ENCODE assay signal across 8 mouse cellular contexts in the genomic region with DNA sequence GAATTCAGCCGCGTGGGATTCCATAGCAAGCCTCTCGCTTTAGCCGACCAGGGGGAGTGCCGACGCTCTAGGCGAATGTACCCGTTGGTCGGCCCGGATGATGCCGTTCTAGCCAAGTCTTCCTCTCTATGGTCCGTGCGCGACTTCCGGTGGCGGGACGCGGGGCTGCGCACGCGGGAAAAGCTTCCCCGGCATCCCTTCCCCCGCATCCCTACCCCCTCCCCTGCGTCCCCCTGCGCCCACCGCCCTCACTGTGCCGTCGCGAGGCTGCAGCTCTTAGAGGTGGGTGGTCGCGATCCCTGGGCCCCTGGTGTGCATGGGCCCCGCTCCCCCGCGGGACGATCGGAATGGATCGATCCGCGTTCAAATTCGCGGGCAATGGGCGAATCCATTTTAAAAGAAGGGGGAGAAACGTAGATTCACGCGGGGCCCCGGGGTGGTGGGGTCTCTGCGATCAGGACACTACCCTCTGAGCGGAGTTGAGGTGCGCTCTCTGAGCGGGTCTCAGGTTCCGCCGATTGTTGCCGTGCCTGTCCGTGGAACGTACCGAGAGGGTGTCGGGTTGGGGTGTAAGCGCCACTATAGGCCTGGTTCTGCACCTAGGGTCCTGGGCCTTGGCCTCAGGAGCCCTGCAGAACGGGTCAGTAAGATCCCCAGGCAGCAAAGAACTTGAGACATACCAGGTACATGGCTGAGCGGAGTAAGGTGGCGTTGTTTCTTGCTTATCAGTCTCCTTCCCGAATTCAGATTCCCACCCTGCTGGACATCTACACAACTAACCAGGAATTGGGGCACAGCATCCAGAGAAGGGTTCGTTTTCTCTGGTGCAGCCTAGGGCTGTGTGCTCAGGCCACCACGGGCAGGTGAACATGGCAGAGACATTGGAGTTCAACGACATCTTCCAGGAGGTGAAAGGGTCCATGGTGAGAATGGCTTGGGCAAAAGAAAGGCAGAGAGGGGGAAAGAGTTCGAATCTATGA. TPM values are rescaled to one million over a fixed set of nuclear protein-coding genes. Genes with fewer than 3 reads are reported as not detected.
DNase-seq lines count a peak whose midpoint lies in the region; ATAC-seq and TF ChIP-seq lines count a peak whose summit lies in the region.

A gene (plus strand): TSS at position 188 of the 980 bp plus-strand sequence.
A gene (minus strand): TSS at position 416 of the 980 bp plus-strand sequence.

- H3K27ac ChIP-seq in ES-Bruce4 (ENCODE audit: insufficient read depth, low read length) = peak within 1 kb of the TSS; percentile 39; the same call in 1 of the 2 replicates
- H3K27ac ChIP-seq in forebrain, embryonic 11.5 days (ENCODE audit: low read depth, low read length) = peak within 1 kb of the TSS; percentile 81
- peak within 1 kb of the TSS; percentile 77 for H3K27ac ChIP-seq in heart, embryonic 16.5 days (ENCODE audit: low read length)
- peak within 1 kb of the TSS; percentile 56 for H3K27ac ChIP-seq in liver, postnatal 0 days (ENCODE audit: low read depth)
- H3K27ac ChIP-seq in neural tube, embryonic 13.5 days (replicated peaks) = peak within 1 kb of the TSS; percentile 83

- H3K9ac ChIP-seq in ES-Bruce4 (ENCODE audit: low read depth, poor library complexity, severe bottlenecking) = peak within 1 kb of the TSS; percentile 89
- H3K9ac ChIP-seq in forebrain, embryonic 11.5 days (ENCODE audit: low read length) = peak within 1 kb of the TSS; percentile 97
- peak within 1 kb of the TSS; percentile 95 for H3K9ac ChIP-seq in heart, embryonic 16.5 days (ENCODE audit: low read length)
- peak within 1 kb of the TSS; percentile 91 for H3K9ac ChIP-seq in liver, postnatal 0 days (replicated peaks)
- H3K9ac ChIP-seq in neural tube, embryonic 13.5 days = peak within 1 kb of the TSS; percentile 92

- peak within 1 kb of the TSS; percentile 88 for H3K4me2 ChIP-seq in forebrain, embryonic 11.5 days (ENCODE audit: low read depth, low read length, severe bottlenecking)
- H3K4me2 ChIP-seq in heart, embryonic 16.5 days (ENCODE audit: low read depth, low read length) = peak within 1 kb of the TSS; percentile 86
- peak within 1 kb of the TSS; percentile 83 for H3K4me2 ChIP-seq in liver, postnatal 0 days (ENCODE audit: low read depth, low read length)
- peak within 1 kb of the TSS; percentile 91 for H3K4me2 ChIP-seq in neural tube, embryonic 13.5 days

- peak; percentile 96 for ATAC-seq in forebrain, embryonic 11.5 days (replicated peaks; ENCODE audit: low FRiP score)
- ATAC-seq in heart, embryonic 16.5 days (replicated peaks; ENCODE audit: extremely low read depth, insufficient read depth, low FRiP score) = peak; percentile 93
- ATAC-seq in liver, postnatal 0 days = peak; percentile 94
- ATAC-seq in neural tube, embryonic 13.5 days (ENCODE audit: low read depth) = peak; percentile 97

- DNase-seq in c-Kit-positive CD71-positive TER-119-negative erythroid progenitor cells, embryonic 14.5 days (ENCODE audit: low read depth) = peak; percentile 86
- peak; percentile 95 for DNase-seq in forebrain, embryonic 11.5 days (ENCODE audit: low spot score)
- DNase-seq in kidney, postnatal 36 days = peak; percentile 93 to 94
- DNase-seq in liver, postnatal 0 days = peak; percentile 94
- peak; percentile 94 for DNase-seq in telencephalon, adult 2 months (ENCODE audit: low read depth, low spot score)

- no peak for TF ChIP-seq CTCF in ES-Bruce4 (IDR thresholded peaks at IDR 0.05; ENCODE audit: low read depth, low read length)
- TF ChIP-seq CTCF in liver, postnatal 0 days (IDR thresholded peaks at IDR 0.05; ENCODE audit: low read depth) = no peak

- H3K4me1 ChIP-seq in ES-Bruce4 (ENCODE audit: control insufficient read depth, insufficient read depth, low read length) = peaks cover 3% of the 10 kb centered on the region
- H3K4me1 ChIP-seq in forebrain, embryonic 11.5 days (replicated peaks; ENCODE audit: control insufficient read depth, insufficient read depth, low read length) = peaks cover 10% of the 10 kb centered on the region
- H3K4me1 ChIP-seq in heart, embryonic 16.5 days (ENCODE audit: control insufficient read depth, insufficient read depth, low read length) = peaks cover 9% of the 10 kb centered on the region
- peaks cover 21% of the 10 kb centered on the region for H3K4me1 ChIP-seq in liver, postnatal 0 days (ENCODE audit: insufficient read depth)
- H3K4me1 ChIP-seq in neural tube, embryonic 13.5 days (replicated peaks) = peaks cover 19% of the 10 kb centered on the region

- peak within 1 kb of the TSS; percentile 98 for H3K4me3 ChIP-seq in ES-Bruce4 (ENCODE audit: low read depth, low read length)
- H3K4me3 ChIP-seq in forebrain, embryonic 11.5 days (ENCODE audit: low read depth, low read length) = peak within 1 kb of the TSS; percentile 80
- peak within 1 kb of the TSS; percentile 88 for H3K4me3 ChIP-seq in heart, embryonic 16.5 days (ENCODE audit: low read length)
- H3K4me3 ChIP-seq in liver, postnatal 0 days (ENCODE audit: low read depth, low read length) = peak within 1 kb of the TSS; percentile 72
- H3K4me3 ChIP-seq in neural tube, embryonic 13.5 days = peak within 1 kb of the TSS; percentile 75

- 1% methylated on average over 66 of the region's 66 CpGs for WGBS in forebrain, embryonic 11.5 days
- 1% methylated on average over 66 of the region's 66 CpGs for WGBS in heart, embryonic 16.5 days
- 1% methylated on average over 66 of the region's 66 CpGs for WGBS in liver, postnatal 0 days (ENCODE audit: insufficient replicate concordance)
- under 1% methylated on average over 66 of the region's 66 CpGs for WGBS in neural tube, embryonic 13.5 days

- no peaks in the 10 kb centered on the region for H3K9me3 ChIP-seq in ES-Bruce4 (replicated peaks; ENCODE audit: control insufficient read depth, insufficient read depth, low read length, poor library complexity, severe bottlenecking)
- H3K9me3 ChIP-seq in forebrain, embryonic 11.5 days (ENCODE audit: control insufficient read depth, low read length) = no peaks in the 10 kb centered on the region
- no peaks in the 10 kb centered on the region for H3K9me3 ChIP-seq in heart, embryonic 16.5 days (replicated peaks; ENCODE audit: control insufficient read depth, low read length)
- H3K9me3 ChIP-seq in liver, postnatal 0 days (ENCODE audit: low read length) = no peaks in the 10 kb centered on the region
- no peaks in the 10 kb centered on the region for H3K9me3 ChIP-seq in neural tube, embryonic 13.5 days

- peaks cover 34% of the 10 kb centered on the region for H3K36me3 ChIP-seq in ES-Bruce4 (ENCODE audit: control insufficient read depth, insufficient read depth, low read length, poor library complexity, severe bottlenecking)
- H3K36me3 ChIP-seq in forebrain, embryonic 11.5 days (ENCODE audit: control insufficient read depth, insufficient read depth, low read length) = peaks cover 21% of the 10 kb centered on the region
- peaks cover 29% of the 10 kb centered on the region for H3K36me3 ChIP-seq in heart, embryonic 16.5 days (ENCODE audit: control insufficient read depth, insufficient read depth)
- peaks cover 30% of the 10 kb centered on the region for H3K36me3 ChIP-seq in liver, postnatal 0 days (replicated peaks; ENCODE audit: insufficient read depth, low read length)
- H3K36me3 ChIP-seq in neural tube, embryonic 13.5 days = peaks cover 32% of the 10 kb centered on the region

- TF ChIP-seq POLR2A in ES-Bruce4 (IDR thresholded peaks at IDR 0.05; ENCODE audit: insufficient read depth, low read length) = peak; percentile 60

- TF ChIP-seq EP300 in ES-Bruce4 (IDR thresholded peaks at IDR 0.05; ENCODE audit: insufficient read depth, low read depth, low read length) = no peak
- TF ChIP-seq EP300 in liver, postnatal 0 days (IDR thresholded peaks at IDR 0.05; ENCODE audit: low read depth) = peak; percentile 72

- no peaks in the 10 kb centered on the region for H3K27me3 ChIP-seq in ES-Bruce4 (ENCODE audit: control insufficient read depth, insufficient read depth, low read length, poor library complexity, severe bottlenecking)
- no peaks in the 10 kb centered on the region for H3K27me3 ChIP-seq in forebrain, embryonic 11.5 days (ENCODE audit: control insufficient read depth, insufficient read depth, low read length)
- no peaks in the 10 kb centered on the region for H3K27me3 ChIP-seq in heart, embryonic 16.5 days (ENCODE audit: control insufficient read depth, insufficient read depth, low read length)
- no peaks in the 10 kb centered on the region for H3K27me3 ChIP-seq in liver, postnatal 0 days (ENCODE audit: insufficient read depth, low read length)
- no peaks in the 10 kb centered on the region for H3K27me3 ChIP-seq in neural tube, embryonic 13.5 days

RNA-seq across cellular contexts. Expression of the first gene that starts in this region (rescaled TPM):
- 228 and 238 TPM in 2 replicates for polyA plus RNA-seq in ES-Bruce4 (2011; ENCODE audit: insufficient read depth, insufficient read length, low read depth, missing spikeins)
- 375 and 413 TPM in 2 replicates for polyA plus RNA-seq in forebrain, embryonic 11.5 days (2014; fragmentation: Nextera tagmentation; extraction: Ambion mirVana)
- 136 and 148 TPM in 2 replicates for polyA plus RNA-seq in heart, embryonic 16.5 days (2015; fragmentation: Nextera tagmentation; extraction: Ambion mirVana)
- 69.8 and 80.8 TPM in 2 replicates for polyA plus RNA-seq in liver, postnatal 0 days (2015; fragmentation: Nextera tagmentation; extraction: Ambion mirVana)
- 165 and 186 TPM in 2 replicates for polyA plus RNA-seq in neural tube, embryonic 13.5 days (2015; fragmentation: Nextera tagmentation; extraction: Ambion mirVana)

RNA-seq across cellular contexts. Expression of the second gene that starts in this region (rescaled TPM):
- polyA plus RNA-seq in ES-Bruce4 (2011; ENCODE audit: insufficient read depth, insufficient read length, low read depth, missing spikeins) = 1.3 and 2.5 TPM in 2 replicates
- polyA plus RNA-seq in forebrain, embryonic 11.5 days (2014; fragmentation: Nextera tagmentation; extraction: Ambion mirVana) = 1.6 and 1.9 TPM in 2 replicates
- polyA plus RNA-seq in heart, embryonic 16.5 days (2015; fragmentation: Nextera tagmentation; extraction: Ambion mirVana) = 0.60 and 0.79 TPM in 2 replicates
- polyA plus RNA-seq in liver, postnatal 0 days (2015; fragmentation: Nextera tagmentation; extraction: Ambion mirVana) = 0.56 and 0.57 TPM in 2 replicates
- polyA plus RNA-seq in neural tube, embryonic 13.5 days (2015; fragmentation: Nextera tagmentation; extraction: Ambion mirVana) = 65.1 and 76.0 TPM in 2 replicates

Comparison
In these comparisons a context has a peak if more than half of its experiments do, and no peak if none do; other contexts are left out.
1. Peak in every context shown above with its lines: DNase-seq, ATAC-seq, H3K4me3 ChIP-seq and H3K27ac ChIP-seq.
2. RNA of the second gene that starts in this region (polyA plus RNA-seq): 65.1 to 76.0 TPM in neural tube, embryonic 13.5 days; 1.6 to 1.9 TPM in forebrain, embryonic 11.5 days, 1.3 to 2.5 TPM in ES-Bruce4, 0.60 to 0.79 TPM in heart, embryonic 16.5 days and 0.56 to 0.57 TPM in liver, postnatal 0 days; every median in the first group is over 10 times any median in the second.